20 mouse cellular contexts compared by ENCODE assay signal in genomic region chr5:103442921-103443320, GRCm38 (mm10).
"Had no signal": no experiment of that assay in that cellular context is flagged by ENCODE, and none has a peak within 500 bp of the region (broad histone marks: within the 10 kb centered on the region; RNA-seq: fewer than 3 reads in every experiment).

No protein-coding gene starts in this region.

- H3K27me3 ChIP-seq: kidney, embryonic 15.5 days; limb, embryonic 13.5 days; liver, embryonic 12.5 days; liver, embryonic 15.5 days; lung, embryonic 15.5 days; midbrain, embryonic 13.5 days; neural tube, embryonic 13.5 days had no signal

- H3K4me3 ChIP-seq: kidney, embryonic 15.5 days; limb, embryonic 10.5 days; limb, embryonic 13.5 days; liver, embryonic 12.5 days; liver, embryonic 15.5 days; lung, embryonic 15.5 days; midbrain, embryonic 13.5 days; myocyte; neural tube, embryonic 13.5 days had no signal

- ATAC-seq: liver, embryonic 12.5 days; midbrain, embryonic 13.5 days; midbrain, embryonic 16.5 days had no signal

- H3K9ac ChIP-seq: kidney, embryonic 15.5 days; limb, embryonic 13.5 days; liver, embryonic 12.5 days; liver, embryonic 15.5 days; lung, embryonic 15.5 days; midbrain, embryonic 13.5 days; neural tube, embryonic 13.5 days had no signal

- DNase-seq: kidney, adult 8-10 months; kidney, postnatal 10 days; kidney, postnatal 4 days; liver; lung, adult 18-20 months; lung, postnatal 10 days; lung, postnatal 36 days; thymus, adult 18-20 months; thymus, postnatal 14 days; thymus, postnatal 4 days had no signal

- H3K27ac ChIP-seq: limb, embryonic 10.5 days; limb, embryonic 13.5 days; liver, embryonic 12.5 days; liver, embryonic 15.5 days; lung, embryonic 15.5 days; neural tube, embryonic 13.5 days had no signal

- H3K9me3 ChIP-seq: kidney, embryonic 15.5 days; limb, embryonic 10.5 days; limb, embryonic 13.5 days; liver, embryonic 12.5 days; liver, embryonic 15.5 days; lung, embryonic 15.5 days; midbrain, embryonic 13.5 days; neural tube, embryonic 13.5 days had no signal

- H3K36me3 ChIP-seq: kidney, embryonic 15.5 days; limb, embryonic 10.5 days; limb, embryonic 13.5 days; liver, embryonic 12.5 days; liver, embryonic 15.5 days; lung, embryonic 15.5 days; midbrain, embryonic 13.5 days; neural tube, embryonic 13.5 days had no signal

- H3K4me2 ChIP-seq: kidney, embryonic 15.5 days; limb, embryonic 13.5 days; liver, embryonic 12.5 days; liver, embryonic 15.5 days; lung, embryonic 15.5 days; midbrain, embryonic 13.5 days; neural tube, embryonic 13.5 days had no signal

- H3K4me1 ChIP-seq: limb, embryonic 10.5 days; liver, embryonic 15.5 days had no signal
